Mouse (Mus musculus): ENCODE measurements around the gene Casz1. TPM values are rescaled to one million over a fixed set of nuclear protein-coding genes. Genes with fewer than 3 reads are reported as not detected.
A peak's percentile ranks its signal among the peaks of the same experiment; 100 is the strongest.

Gene Casz1
- polyA plus RNA-seq, 1 experiment from 2014 or later, result 2.7 TPM

DNA sequence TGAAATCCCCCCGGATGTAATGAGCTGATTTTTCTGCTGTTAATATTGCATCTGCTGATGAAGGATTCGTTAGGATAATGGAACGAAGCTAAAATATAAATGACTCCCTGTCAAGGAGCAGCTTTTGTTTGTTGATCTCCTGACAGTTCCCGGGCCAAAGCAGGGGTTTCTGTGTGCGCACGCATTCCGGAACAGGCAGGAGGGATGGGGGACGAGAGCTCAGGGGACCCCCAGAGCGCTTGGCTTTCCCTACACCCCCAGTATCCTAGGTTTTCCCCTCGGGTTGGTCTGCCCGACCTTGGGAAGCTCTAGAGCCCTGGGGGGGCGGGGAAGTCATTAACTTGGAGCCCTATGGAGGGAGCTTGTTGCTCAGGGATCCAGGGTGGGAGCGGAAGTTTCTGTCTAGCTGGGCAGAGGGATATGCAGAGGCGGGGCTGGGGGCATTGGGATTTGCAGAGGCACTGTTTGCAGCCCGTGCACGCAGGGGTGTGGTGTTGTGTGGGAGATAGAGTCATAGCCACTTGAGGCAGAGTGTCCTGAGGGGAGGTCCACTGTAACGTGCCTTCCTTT is 78.2 kb downstream of the Casz1 start:
- H3K9me3 ChIP-seq, result no peaks in the 10 kb centered on the region
- H3K4me3 ChIP-seq (replicated peaks), result no peak overlapping the region
- no peak overlapping the region for H3K9ac ChIP-seq (replicated peaks)
- no peak overlapping the region for H3K27ac ChIP-seq
- peak overlapping the region; percentile 29 for H3K4me2 ChIP-seq (replicated peaks)
- peaks cover 76% of the 10 kb centered on the region for H3K4me1 ChIP-seq (replicated peaks)
- H3K27me3 ChIP-seq, result peaks cover 78% of the 10 kb centered on the region
- no peaks in the 10 kb centered on the region for H3K36me3 ChIP-seq
- no peak for ATAC-seq
- 13% methylated on average over 17 of the region's 17 CpGs for WGBS

DNA sequence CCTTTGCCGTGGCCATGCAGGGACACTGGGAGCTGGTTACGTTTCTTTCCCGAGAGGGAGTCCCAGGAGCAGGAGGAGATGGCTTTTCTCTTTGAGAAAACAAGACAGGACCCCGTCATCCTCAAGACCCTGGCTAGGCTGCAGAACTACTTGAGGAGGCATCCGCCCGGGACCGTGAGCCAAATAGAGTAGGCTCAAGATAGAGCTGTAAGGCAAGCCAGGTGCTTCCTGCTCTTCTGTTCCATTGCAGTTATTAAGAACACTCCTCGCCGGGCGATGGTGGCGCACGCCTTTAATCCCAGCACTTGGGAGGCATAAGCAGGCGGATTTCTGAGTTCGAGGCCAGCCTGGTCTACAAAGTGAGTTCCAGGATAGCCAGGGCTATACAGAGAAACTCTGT is 80.4 kb downstream of the Casz1 start:
- Histone ChIP-seq H3K4me2 (replicated peaks) (no peak overlapping the region), H3K9me3 (no peaks in the 10 kb centered on the region), H3K9ac (replicated peaks) (no peak overlapping the region), H3K27ac (peak overlapping the region; percentile 69; the same call in 1 of the 2 replicates), H3K36me3 (no peaks in the 10 kb centered on the region), H3K27me3 (peaks cover 76% of the 10 kb centered on the region), H3K4me3 (replicated peaks) (no peak overlapping the region), H3K4me1 (replicated peaks) (peaks cover 84% of the 10 kb centered on the region)
- WGBS, result 66% methylated on average over 14 of the region's 14 CpGs
- ATAC-seq, result no peak

DNA sequence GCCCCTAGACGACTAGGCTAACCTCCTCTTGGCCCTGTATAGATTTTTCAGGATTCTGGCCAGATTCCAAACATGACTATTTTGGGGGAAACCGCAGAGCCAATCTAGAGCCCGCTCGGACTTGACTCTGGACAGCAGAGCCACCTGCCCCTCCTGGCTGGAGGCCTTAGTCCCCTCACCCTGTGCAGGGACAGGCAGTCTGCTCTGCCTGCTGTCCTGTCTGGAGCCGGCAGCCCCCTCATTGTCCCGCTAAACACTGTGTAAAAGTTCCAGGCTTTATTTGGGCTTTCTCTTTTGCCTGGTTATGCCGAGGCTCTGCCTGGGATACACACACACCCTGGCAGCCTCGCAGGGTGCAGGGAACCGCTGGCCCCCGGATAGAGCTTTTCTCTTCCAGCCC is 81.2 kb downstream of the Casz1 start:
- peak overlapping the region; percentile 69 for H3K27ac ChIP-seq
- peaks cover 75% of the 10 kb centered on the region for H3K27me3 ChIP-seq
- H3K4me2 ChIP-seq (replicated peaks), result no peak overlapping the region
- peaks cover 87% of the 10 kb centered on the region for H3K4me1 ChIP-seq (replicated peaks)
- no peaks in the 10 kb centered on the region for H3K9me3 ChIP-seq
- H3K36me3 ChIP-seq, result no peaks in the 10 kb centered on the region
- H3K9ac ChIP-seq (replicated peaks), result no peak overlapping the region
- ATAC-seq, result peak; percentile 62
- WGBS, result 7% methylated on average over 10 of the region's 10 CpGs
- no peak overlapping the region for H3K4me3 ChIP-seq (replicated peaks)

DNA sequence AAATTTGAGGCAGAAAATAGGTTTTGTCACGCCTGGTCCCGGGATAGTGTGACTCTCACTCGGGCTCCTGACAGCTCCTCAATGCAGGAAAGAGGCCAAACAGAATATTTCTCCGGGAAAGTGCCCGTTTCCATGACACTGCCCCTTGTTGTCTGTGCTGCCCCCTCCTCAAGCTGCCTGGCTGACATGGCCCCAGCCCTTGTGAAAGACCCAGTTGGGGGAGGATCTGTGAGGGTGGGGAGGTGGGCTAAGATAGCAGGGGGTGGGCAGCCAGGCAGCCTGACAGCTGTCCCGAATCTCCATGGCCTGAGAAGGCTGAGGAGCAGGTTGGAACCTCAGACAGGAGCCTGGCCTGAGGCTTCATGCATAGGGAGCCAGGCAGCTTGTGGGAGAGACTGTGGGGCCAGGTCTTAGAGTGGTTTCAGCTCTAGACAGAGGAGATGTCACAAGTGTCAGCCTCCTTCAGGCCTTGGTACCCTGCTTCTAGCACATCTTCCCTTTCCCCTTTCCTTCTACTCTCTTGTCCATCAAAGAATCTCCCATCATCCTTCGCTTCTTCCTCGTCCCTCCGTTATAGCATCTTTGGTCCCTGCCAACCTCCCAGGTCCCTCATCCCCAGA is 81.8 kb downstream of the Casz1 start:
- peak; percentile 83 for ATAC-seq
- Histone ChIP-seq H3K27me3 (peaks cover 70% of the 10 kb centered on the region), H3K9ac (replicated peaks) (no peak overlapping the region), H3K36me3 (no peaks in the 10 kb centered on the region), H3K4me1 (replicated peaks) (peaks cover 87% of the 10 kb centered on the region), H3K4me3 (replicated peaks) (no peak overlapping the region), H3K4me2 (replicated peaks) (peak overlapping the region; percentile 9; the same call in 1 of the 2 replicates), H3K27ac (peak overlapping the region; percentile 61), H3K9me3 (no peaks in the 10 kb centered on the region)
- WGBS, result 20% methylated on average over 9 of the region's 9 CpGs

DNA sequence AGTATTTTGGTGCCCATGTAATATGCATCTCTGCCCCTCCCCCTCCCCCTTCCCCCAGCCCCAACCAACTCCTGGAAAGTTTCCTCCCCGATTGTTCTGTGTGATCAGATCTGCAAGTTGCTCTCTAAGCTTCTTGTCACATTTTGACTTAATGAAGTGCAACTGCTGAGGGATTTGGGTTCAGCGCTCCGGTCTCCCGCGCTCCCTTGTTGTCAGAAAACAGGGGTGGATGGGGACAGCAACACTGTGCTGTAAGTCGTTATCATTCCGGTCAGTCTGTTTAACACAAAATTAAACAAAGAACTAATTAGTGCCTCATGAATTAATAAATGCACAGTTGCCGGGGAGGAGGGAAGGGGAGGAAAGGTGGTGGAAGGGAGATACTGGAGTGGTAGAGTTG is 84.0 kb downstream of the Casz1 start:
- H3K36me3 ChIP-seq, result no peaks in the 10 kb centered on the region
- no peak overlapping the region for H3K4me3 ChIP-seq (replicated peaks)
- H3K9ac ChIP-seq (replicated peaks), result no peak overlapping the region
- H3K27ac ChIP-seq, result no peak overlapping the region
- no peak for ATAC-seq
- WGBS, result 8% methylated on average over 8 of the region's 8 CpGs
- H3K4me2 ChIP-seq (replicated peaks), result no peak overlapping the region
- peaks cover 69% of the 10 kb centered on the region for H3K27me3 ChIP-seq
- no peaks in the 10 kb centered on the region for H3K9me3 ChIP-seq
- H3K4me1 ChIP-seq (replicated peaks), result peaks cover 78% of the 10 kb centered on the region

DNA sequence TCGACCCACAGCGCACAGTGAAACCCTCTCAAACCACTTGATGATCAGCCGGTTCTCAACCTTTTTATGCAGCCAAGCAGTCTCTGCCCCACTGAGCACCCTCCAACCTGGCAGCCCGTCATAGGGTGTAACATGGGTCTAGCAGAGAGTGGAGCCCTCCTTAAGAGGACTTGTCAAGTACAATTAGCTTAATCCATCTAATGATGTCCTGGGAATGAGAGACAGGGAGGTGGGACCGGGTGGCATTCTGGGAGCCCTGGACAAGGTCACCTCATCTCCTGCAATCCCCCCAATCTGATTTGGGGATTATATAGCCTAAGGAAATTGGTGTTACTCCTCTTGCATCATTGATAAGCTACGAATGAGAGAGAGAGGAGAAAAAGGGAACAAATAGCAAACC is 84.8 kb downstream of the Casz1 start:
- peaks cover 69% of the 10 kb centered on the region for H3K27me3 ChIP-seq
- H3K27ac ChIP-seq, result no peak overlapping the region
- H3K9ac ChIP-seq (replicated peaks), result no peak overlapping the region
- no peaks in the 10 kb centered on the region for H3K9me3 ChIP-seq
- peaks cover 83% of the 10 kb centered on the region for H3K4me1 ChIP-seq (replicated peaks)
- H3K4me3 ChIP-seq (replicated peaks), result no peak overlapping the region
- no peak overlapping the region for H3K4me2 ChIP-seq (replicated peaks)
- ATAC-seq, result no peak
- 38% methylated on average over 6 of the region's 6 CpGs for WGBS
- no peaks in the 10 kb centered on the region for H3K36me3 ChIP-seq

DNA sequence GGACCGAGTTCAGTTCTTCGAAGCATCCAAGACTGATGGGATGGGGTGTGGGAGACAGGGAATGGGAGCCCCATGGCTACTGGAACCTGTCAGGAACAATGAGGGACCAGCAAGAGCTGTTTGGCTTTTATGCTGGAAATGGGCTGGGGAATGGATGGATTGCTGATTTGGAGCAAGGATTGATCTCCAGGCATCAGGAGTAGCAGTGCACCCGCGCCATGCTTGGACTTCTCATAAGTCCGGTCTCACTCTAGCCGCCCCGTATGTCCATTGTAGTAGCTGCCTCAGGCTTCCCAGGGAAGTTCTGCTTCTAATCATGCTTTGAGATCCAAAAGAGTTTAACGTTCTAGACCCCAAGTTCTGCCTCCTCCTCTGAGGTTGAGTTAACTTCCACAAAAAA is 86.2 kb downstream of the Casz1 start:
- Histone ChIP-seq H3K27me3 (peaks cover 77% of the 10 kb centered on the region), H3K9ac (replicated peaks) (no peak overlapping the region), H3K27ac (no peak overlapping the region)

DNA sequence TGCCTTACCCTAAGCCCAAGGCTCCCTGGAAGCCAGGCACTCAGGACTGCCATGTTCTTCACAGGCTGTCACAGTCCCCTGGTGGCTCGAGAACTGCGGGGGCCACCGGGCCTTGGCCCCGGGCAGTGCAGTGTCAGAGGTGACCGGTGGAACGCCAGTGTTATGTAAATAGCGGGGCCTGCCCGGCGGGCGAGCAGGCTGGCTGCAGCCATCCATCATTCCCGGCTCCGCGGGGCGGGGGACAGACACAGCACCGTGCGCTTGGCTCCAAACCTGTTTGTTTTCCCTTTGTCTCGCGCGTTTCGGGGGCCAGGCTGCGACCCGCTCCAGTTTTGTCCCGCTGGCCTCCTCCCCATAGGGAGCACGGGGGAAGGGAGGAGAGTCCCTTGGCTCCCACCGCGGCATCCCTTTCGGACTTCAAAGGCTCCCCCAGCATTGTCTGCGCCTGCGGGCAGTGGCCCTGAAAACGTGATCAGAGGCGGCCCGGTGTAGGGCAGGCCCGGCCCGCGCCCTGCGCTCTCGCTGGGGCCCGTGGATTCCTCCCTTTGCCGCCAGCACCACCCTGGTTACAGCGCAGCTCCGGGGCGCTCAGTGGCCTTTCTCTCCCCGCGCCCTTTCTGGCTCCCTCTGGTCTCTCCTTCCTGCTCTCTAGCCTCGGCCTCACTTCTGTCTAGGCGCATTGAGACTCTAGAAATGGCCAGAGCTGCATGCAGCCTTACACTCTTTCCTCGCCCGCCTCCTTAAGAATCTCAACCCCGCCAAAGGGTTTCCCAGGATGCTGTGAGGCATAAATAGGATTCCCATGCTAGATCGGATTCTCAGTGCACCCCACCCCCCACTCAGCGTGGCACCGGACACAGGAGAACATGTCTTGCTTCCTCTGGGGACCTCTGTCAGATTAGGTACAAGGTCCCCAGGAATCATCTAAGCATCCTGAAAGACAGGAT is 86.9 kb downstream of the Casz1 start:
- Histone ChIP-seq H3K9me3 (no peaks in the 10 kb centered on the region), H3K9ac (replicated peaks) (peak overlapping the region; percentile 60), H3K4me2 (replicated peaks) (peak overlapping the region; percentile 57), H3K4me3 (replicated peaks) (peak overlapping the region; percentile 31), H3K4me1 (replicated peaks) (peaks cover 74% of the 10 kb centered on the region), H3K27me3 (peaks cover 83% of the 10 kb centered on the region), H3K27ac (peak overlapping the region; percentile 63), H3K36me3 (no peaks in the 10 kb centered on the region)
- ATAC-seq, result peak; percentile 76
- under 1% methylated on average over 52 of the region's 52 CpGs for WGBS

More for the DNA sequence above, 86.2 kb downstream of the Casz1 start:
- H3K9me3 ChIP-seq, result no peaks in the 10 kb centered on the region
- no peaks in the 10 kb centered on the region for H3K36me3 ChIP-seq
- WGBS, result 49% methylated on average over 8 of the region's 8 CpGs
- peak overlapping the region; percentile 31; the same call in 1 of the 2 replicates for H3K4me3 ChIP-seq (replicated peaks)
- peaks cover 78% of the 10 kb centered on the region for H3K4me1 ChIP-seq (replicated peaks)
- no peak for ATAC-seq
- H3K4me2 ChIP-seq (replicated peaks), result peak overlapping the region; percentile 57

DNA sequence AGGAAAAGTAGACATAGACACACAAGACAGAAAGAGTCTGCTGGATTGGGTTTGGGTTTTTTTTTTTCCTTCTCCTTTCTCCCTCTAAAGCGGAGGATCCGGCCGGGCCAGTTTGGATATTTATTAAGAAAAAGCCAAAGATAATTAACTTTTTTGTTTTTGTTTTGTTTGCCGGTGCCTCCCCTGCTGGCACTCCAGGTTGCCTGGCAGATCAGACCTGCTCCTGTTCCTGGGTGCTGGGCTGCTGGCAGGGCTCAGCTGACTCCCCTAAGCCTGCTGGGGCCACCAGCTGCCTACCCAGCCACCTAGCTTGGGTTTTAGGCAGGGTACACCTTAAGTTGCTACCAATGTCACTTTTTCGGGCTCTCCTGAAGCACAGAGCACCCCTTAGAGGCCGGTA is 91.9 kb downstream of the Casz1 start:
- no peak overlapping the region for H3K27ac ChIP-seq
- WGBS, result 60% methylated on average over 6 of the region's 6 CpGs
- no peak overlapping the region for H3K9ac ChIP-seq (replicated peaks)
- H3K4me2 ChIP-seq (replicated peaks), result no peak overlapping the region
- H3K4me3 ChIP-seq (replicated peaks), result no peak overlapping the region
- H3K9me3 ChIP-seq, result no peaks in the 10 kb centered on the region
- no peaks in the 10 kb centered on the region for H3K36me3 ChIP-seq
- ATAC-seq, result no peak
- peaks cover 83% of the 10 kb centered on the region for H3K27me3 ChIP-seq
- H3K4me1 ChIP-seq (replicated peaks), result peaks cover 35% of the 10 kb centered on the region

DNA sequence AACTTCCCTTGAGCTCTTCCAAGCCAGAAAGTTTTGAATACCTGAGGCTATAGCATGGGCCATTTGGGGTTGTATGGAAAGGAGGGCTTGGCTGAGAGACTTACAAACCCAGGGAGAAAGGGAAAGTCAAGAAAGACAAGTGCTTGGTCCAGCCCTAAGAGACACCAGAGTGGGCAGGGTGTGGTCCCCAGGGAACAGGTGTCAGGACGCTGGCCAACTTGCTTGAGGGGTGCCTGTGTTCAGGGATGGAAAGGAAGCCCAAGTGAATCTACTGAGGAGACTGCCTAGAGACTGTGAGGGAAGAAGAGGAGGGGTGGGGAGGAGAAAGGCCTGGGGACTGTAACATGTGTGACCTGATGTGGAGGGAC is 95.7 kb downstream of the Casz1 start:
- WGBS, result 19% methylated on average over 1 of the region's 1 CpGs
- no peak overlapping the region for H3K27ac ChIP-seq
- H3K36me3 ChIP-seq, result no peaks in the 10 kb centered on the region
- H3K9me3 ChIP-seq, result no peaks in the 10 kb centered on the region
- peaks cover 33% of the 10 kb centered on the region for H3K4me1 ChIP-seq (replicated peaks)
- 0 out of 2 replicates have a peak overlapping the region, but pooled peaks have one; percentile 59 for H3K9ac ChIP-seq (replicated peaks)
- ATAC-seq, result peak; percentile 10; the same call in 1 of the 2 replicates
- H3K4me2 ChIP-seq (replicated peaks), result peak overlapping the region; percentile 95
- peaks cover 82% of the 10 kb centered on the region for H3K27me3 ChIP-seq
- peak overlapping the region; percentile 57 for H3K4me3 ChIP-seq (replicated peaks)

DNA sequence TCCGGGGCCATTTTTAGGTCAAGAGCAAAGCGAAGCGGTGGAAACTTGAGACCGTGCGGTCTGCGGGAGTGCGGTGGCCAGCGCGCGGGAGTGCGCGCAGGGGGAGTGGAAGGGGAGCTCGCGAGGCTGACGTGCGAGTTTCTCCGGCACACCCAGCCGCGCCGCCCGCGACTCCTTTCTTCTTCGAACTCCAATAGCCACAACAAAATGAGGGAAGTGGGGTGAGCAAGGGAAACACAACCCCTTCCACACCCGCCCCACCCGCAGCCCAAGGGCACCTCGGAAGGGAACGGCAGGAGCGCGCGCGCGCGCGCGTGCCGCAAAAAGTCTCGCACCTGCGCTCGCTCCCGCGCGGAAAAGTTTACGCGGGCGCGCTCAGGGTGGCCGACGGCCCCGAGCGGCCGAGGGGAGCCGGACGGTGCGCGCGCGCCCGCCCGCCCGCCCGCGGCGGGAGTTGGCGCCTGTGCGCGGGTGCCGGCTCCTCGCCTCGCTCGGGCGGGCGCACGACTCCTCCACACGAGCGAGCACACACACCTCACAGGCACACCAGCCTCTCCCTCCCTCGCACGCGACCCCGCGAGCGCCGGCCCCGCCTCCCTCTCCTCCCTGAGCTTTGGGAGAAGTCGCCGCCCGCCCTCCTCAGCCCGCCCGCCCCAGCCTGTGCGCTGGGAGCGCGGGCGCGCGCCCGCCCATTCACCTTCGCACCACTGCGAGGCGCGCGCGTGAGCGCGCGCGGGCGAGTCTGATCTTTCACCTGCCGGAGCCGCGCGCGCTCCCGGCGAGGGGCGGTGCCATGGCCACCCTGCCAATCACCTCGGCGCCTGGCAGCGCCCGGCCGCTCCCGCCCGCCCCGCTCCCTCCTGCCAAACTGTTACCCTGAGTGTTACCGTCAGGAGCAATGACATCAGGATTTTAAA is 96.3 kb downstream of the Casz1 start:
- peaks cover 31% of the 10 kb centered on the region for H3K4me1 ChIP-seq (replicated peaks)
- under 1% methylated on average over 86 of the region's 123 CpGs for WGBS
- peak; percentile 81 for ATAC-seq
- peaks cover 82% of the 10 kb centered on the region for H3K27me3 ChIP-seq
- H3K4me3 ChIP-seq (replicated peaks), result peak overlapping the region; percentile 57
- no peak overlapping the region for H3K27ac ChIP-seq
- H3K36me3 ChIP-seq, result no peaks in the 10 kb centered on the region
- H3K9ac ChIP-seq (replicated peaks), result peak overlapping the region; percentile 59
- no peaks in the 10 kb centered on the region for H3K9me3 ChIP-seq
- H3K4me2 ChIP-seq (replicated peaks), result peak overlapping the region; percentile 95

Data from midbrain, embryonic 13.5 days (tissue).